Mouse (Mus musculus): ENCODE results near the gene Gm5089.

GRCm38 (mm10) chr14:122432558-122432957, 18.4 kb downstream of the Gm5089 start:
- TF ChIP-seq USF1 (IDR thresholded peaks at IDR 0.05; ENCODE audit: low read depth) (no peak), POLR2A (IDR thresholded peaks at IDR 0.05; ENCODE audit: insufficient read length, low read depth) (no peak), SRF (IDR thresholded peaks at IDR 0.05; ENCODE audit: control insufficient read depth, insufficient read length, low read depth) (no peak), TCF12 (IDR thresholded peaks at IDR 0.05; ENCODE audit: insufficient read depth, poor library complexity, severe bottlenecking) (no peak), MAX (IDR thresholded peaks at IDR 0.05; ENCODE audit: low read depth) (no peak), CEBPB (IDR thresholded peaks at IDR 0.05; ENCODE audit: insufficient read depth, poor library complexity, severe bottlenecking) (no peak), E2F4 (IDR thresholded peaks at IDR 0.05; ENCODE audit: insufficient read depth) (no peak), POLR2AphosphoS2 (IDR thresholded peaks at IDR 0.05; ENCODE audit: insufficient read length, low read depth) (no peak), MYOD1 (IDR thresholded peaks at IDR 0.05; ENCODE audit: control insufficient read depth in 1 of 3, insufficient read length in 2 of 3, low read depth in 2 of 3) (no peak), MYOG (IDR thresholded peaks at IDR 0.05; ENCODE audit: control insufficient read depth in 1 of 3, insufficient read depth in 1 of 3, insufficient read length in 2 of 3, low read depth in 2 of 3) (no peak), REST (IDR thresholded peaks at IDR 0.05; ENCODE audit: insufficient read depth, insufficient read length) (no peak)
